In genomic region chr11:90109681-90110111, GRCm38 (mm10) we compare ENCODE assay signal across 13 mouse cellular contexts.
A peak's percentile ranks its signal among the peaks of the same experiment; 100 is the strongest.
DNase-seq lines count a peak whose midpoint lies in the region; ATAC-seq lines count a peak whose summit lies in the region.
"Had no signal": no experiment of that assay in that cellular context is flagged by ENCODE, and none has a peak within 500 bp of the region (broad histone marks: within the 10 kb centered on the region; RNA-seq: fewer than 3 reads in every experiment).

No protein-coding gene starts in this region.

- H3K4me2 ChIP-seq in midbrain, embryonic 11.5 days: no peak overlapping the region
- no peak overlapping the region for H3K4me2 ChIP-seq in midbrain, embryonic 16.5 days (ENCODE audit: low read length)
- H3K4me2 ChIP-seq in forebrain, embryonic 14.5 days (ENCODE audit: low read length): no peak overlapping the region
- H3K4me2 ChIP-seq in midbrain, embryonic 12.5 days (replicated peaks): 0 out of 2 replicates have a peak overlapping the region, but pooled peaks have one; percentile 4
- H3K4me2 ChIP-seq in heart, embryonic 12.5 days: no peak overlapping the region
- H3K4me2 ChIP-seq: liver, embryonic 15.5 days had no signal

- no peak overlapping the region for H3K9ac ChIP-seq in midbrain, embryonic 11.5 days (ENCODE audit: low read length)
- H3K9ac ChIP-seq in midbrain, embryonic 16.5 days (ENCODE audit: low read depth, low read length): no peak overlapping the region
- no peak overlapping the region for H3K9ac ChIP-seq in forebrain, embryonic 14.5 days (ENCODE audit: low read length)
- no peak overlapping the region for H3K9ac ChIP-seq in midbrain, embryonic 12.5 days (replicated peaks)
- no peak overlapping the region for H3K9ac ChIP-seq in heart, embryonic 12.5 days
- H3K9ac ChIP-seq: liver, embryonic 15.5 days had no signal

- no peaks in the 10 kb centered on the region; the same call in 1 of the 2 replicates for H3K27me3 ChIP-seq in midbrain, embryonic 11.5 days (ENCODE audit: control insufficient read depth, insufficient read depth, low read length)
- H3K27me3 ChIP-seq in midbrain, embryonic 16.5 days (ENCODE audit: control insufficient read depth, insufficient read depth, low read depth, low read length): no peaks in the 10 kb centered on the region
- no peaks in the 10 kb centered on the region for H3K27me3 ChIP-seq in forebrain, embryonic 14.5 days (replicated peaks; ENCODE audit: control insufficient read depth, insufficient read depth, low read length)
- H3K27me3 ChIP-seq in midbrain, embryonic 12.5 days: peaks cover 4% of the 10 kb centered on the region
- no peaks in the 10 kb centered on the region for H3K27me3 ChIP-seq in heart, embryonic 12.5 days (replicated peaks)
- H3K27me3 ChIP-seq: liver, embryonic 15.5 days had no signal

- peak; percentile 89 for DNase-seq in midbrain, embryonic 11.5 days (ENCODE audit: low spot score, missing footprints)
- peak; percentile 81 for DNase-seq in forebrain, embryonic 14.5 days (ENCODE audit: low spot score)
- DNase-seq in gastrocnemius, postnatal 4 days (ENCODE audit: low spot score in 2 of 2): no peak
- no peak for DNase-seq in thymus, postnatal 4 days
- DNase-seq in layer of hippocampus, postnatal 10 days (ENCODE audit: low spot score in 2 of 2): no peak
- DNase-seq: cerebellum, postnatal 14 days; heart, postnatal 4 days; layer of hippocampus, adult 9-11 months had no signal

- H3K4me1 ChIP-seq in midbrain, embryonic 11.5 days (ENCODE audit: control insufficient read depth, insufficient read depth, low read length): peaks cover 8% of the 10 kb centered on the region; the same call in 1 of the 2 replicates
- no peaks in the 10 kb centered on the region for H3K4me1 ChIP-seq in midbrain, embryonic 16.5 days (ENCODE audit: control insufficient read depth, insufficient read depth, low read length)
- H3K4me1 ChIP-seq in forebrain, embryonic 14.5 days (ENCODE audit: control insufficient read depth, insufficient read depth, low read length): peaks cover 7% of the 10 kb centered on the region; the same call in 1 of the 2 replicates
- H3K4me1 ChIP-seq in midbrain, embryonic 12.5 days: peaks cover 17% of the 10 kb centered on the region
- 0 out of 2 replicates have a peak, but pooled peaks cover 8% of the 10 kb centered on the region for H3K4me1 ChIP-seq in heart, embryonic 12.5 days (replicated peaks)
- H3K4me1 ChIP-seq: liver, embryonic 15.5 days had no signal

- H3K4me3 ChIP-seq in midbrain, embryonic 11.5 days (ENCODE audit: low read depth, low read length): no peak overlapping the region
- no peak overlapping the region for H3K4me3 ChIP-seq in midbrain, embryonic 16.5 days (ENCODE audit: low read depth, low read length)
- H3K4me3 ChIP-seq in forebrain, embryonic 14.5 days (ENCODE audit: low read depth, low read length): no peak overlapping the region
- no peak overlapping the region for H3K4me3 ChIP-seq in midbrain, embryonic 12.5 days
- H3K4me3 ChIP-seq in heart, embryonic 12.5 days: no peak overlapping the region
- H3K4me3 ChIP-seq: liver, embryonic 15.5 days; myocyte had no signal

- WGBS in midbrain, embryonic 11.5 days: 10% methylated on average over 2 of the region's 2 CpGs
- WGBS in midbrain, embryonic 16.5 days: 5% methylated on average over 2 of the region's 2 CpGs
- WGBS in forebrain, embryonic 14.5 days: 5% methylated on average over 2 of the region's 2 CpGs
- WGBS in midbrain, embryonic 12.5 days: 11% methylated on average over 2 of the region's 2 CpGs
- 51% methylated on average over 2 of the region's 2 CpGs for WGBS in heart, embryonic 12.5 days

- ATAC-seq in midbrain, embryonic 11.5 days (ENCODE audit: low FRiP score): peak; percentile 76
- ATAC-seq in midbrain, embryonic 16.5 days: no peak
- ATAC-seq in forebrain, embryonic 14.5 days: peak; percentile 72
- ATAC-seq in midbrain, embryonic 12.5 days (ENCODE audit: low FRiP score, low read depth): peak; percentile 77
- no peak for ATAC-seq in heart, embryonic 12.5 days (ENCODE audit: insufficient number of reproducible peaks, low FRiP score)

- no peak overlapping the region for H3K27ac ChIP-seq in midbrain, embryonic 11.5 days (ENCODE audit: low read depth, low read length)
- H3K27ac ChIP-seq in midbrain, embryonic 16.5 days (ENCODE audit: low read length): no peak overlapping the region
- H3K27ac ChIP-seq in forebrain, embryonic 14.5 days (ENCODE audit: low read depth, low read length): peak overlapping the region; percentile 17; the same call in 1 of the 2 replicates
- H3K27ac ChIP-seq in midbrain, embryonic 12.5 days (replicated peaks): no peak overlapping the region
- H3K27ac ChIP-seq in heart, embryonic 12.5 days (ENCODE audit: poor library complexity, severe bottlenecking): no peak overlapping the region
- H3K27ac ChIP-seq: liver, embryonic 15.5 days had no signal

- no peaks in the 10 kb centered on the region for H3K9me3 ChIP-seq in midbrain, embryonic 11.5 days (ENCODE audit: control insufficient read depth, low read length)
- no peaks in the 10 kb centered on the region for H3K9me3 ChIP-seq in midbrain, embryonic 16.5 days (replicated peaks; ENCODE audit: control insufficient read depth, low read length, poor library complexity, severe bottlenecking)
- no peaks in the 10 kb centered on the region for H3K9me3 ChIP-seq in forebrain, embryonic 14.5 days (replicated peaks; ENCODE audit: control insufficient read depth, low read length)
- no peaks in the 10 kb centered on the region for H3K9me3 ChIP-seq in midbrain, embryonic 12.5 days
- no peaks in the 10 kb centered on the region for H3K9me3 ChIP-seq in heart, embryonic 12.5 days (replicated peaks)
- H3K9me3 ChIP-seq: liver, embryonic 15.5 days had no signal

- no peaks in the 10 kb centered on the region for H3K36me3 ChIP-seq in midbrain, embryonic 11.5 days (ENCODE audit: control insufficient read depth, insufficient read depth, low read length)
- H3K36me3 ChIP-seq in midbrain, embryonic 16.5 days (ENCODE audit: control insufficient read depth, insufficient read depth, low read length): no peaks in the 10 kb centered on the region
- H3K36me3 ChIP-seq in forebrain, embryonic 14.5 days (ENCODE audit: control insufficient read depth, insufficient read depth, low read length): no peaks in the 10 kb centered on the region
- H3K36me3 ChIP-seq in midbrain, embryonic 12.5 days: no peaks in the 10 kb centered on the region
- H3K36me3 ChIP-seq in heart, embryonic 12.5 days: no peaks in the 10 kb centered on the region
- H3K36me3 ChIP-seq: liver, embryonic 15.5 days had no signal

Comparison
In these comparisons a context has a peak if more than half of its experiments do, and no peak if none do; other contexts are left out.
1. ATAC-seq: peak in midbrain, embryonic 11.5 days (single experiment), forebrain, embryonic 14.5 days (single experiment) and midbrain, embryonic 12.5 days (single experiment); none in midbrain, embryonic 16.5 days (single experiment) and heart, embryonic 12.5 days (single experiment).
2. DNase-seq: peak in midbrain, embryonic 11.5 days (single experiment) and forebrain, embryonic 14.5 days (single experiment); none in gastrocnemius, postnatal 4 days (0 of 2), thymus, postnatal 4 days (single experiment) and layer of hippocampus, postnatal 10 days (0 of 2).